Comparison of ENCODE assay signal across 20 mouse cellular contexts in genomic region chr1:185196323-185196722, GRCm38 (mm10). TPM values are rescaled to one million over a fixed set of nuclear protein-coding genes. Genes with fewer than 3 reads are reported as not detected.
DNase-seq lines count a peak whose midpoint lies in the region; ATAC-seq lines count a peak whose summit lies in the region.
"Had no signal": no experiment of that assay in that cellular context is flagged by ENCODE, and none has a peak within 500 bp of the region (broad histone marks: within the 10 kb centered on the region; RNA-seq: fewer than 3 reads in every experiment).

No protein-coding gene starts in this region.

- H3K27ac ChIP-seq in embryonic facial prominence, embryonic 12.5 days: no peak overlapping the region
- H3K27ac ChIP-seq in embryonic facial prominence, embryonic 10.5 days (replicated peaks): no peak overlapping the region
- H3K27ac ChIP-seq in neural tube, embryonic 15.5 days (replicated peaks): no peak overlapping the region
- H3K27ac ChIP-seq: forebrain, embryonic 15.5 days; heart, embryonic 13.5 days; hindbrain, embryonic 10.5 days; hindbrain, embryonic 15.5 days had no signal

- no peaks in the 10 kb centered on the region for H3K27me3 ChIP-seq in embryonic facial prominence, embryonic 12.5 days
- no peaks in the 10 kb centered on the region for H3K27me3 ChIP-seq in embryonic facial prominence, embryonic 10.5 days (replicated peaks; ENCODE audit: low read depth, poor library complexity, severe bottlenecking)
- H3K27me3 ChIP-seq in megakaryocyte, embryonic 14.5 days (replicated peaks): peaks cover 2% of the 10 kb centered on the region
- H3K27me3 ChIP-seq in neural tube, embryonic 15.5 days (replicated peaks): no peaks in the 10 kb centered on the region
- H3K27me3 ChIP-seq: forebrain, embryonic 15.5 days; hindbrain, embryonic 15.5 days had no signal

- H3K9me3 ChIP-seq in embryonic facial prominence, embryonic 12.5 days: no peaks in the 10 kb centered on the region
- no peaks in the 10 kb centered on the region for H3K9me3 ChIP-seq in embryonic facial prominence, embryonic 10.5 days
- 0 out of 2 replicates have a peak, but pooled peaks cover 4% of the 10 kb centered on the region for H3K9me3 ChIP-seq in megakaryocyte, embryonic 14.5 days
- H3K9me3 ChIP-seq in neural tube, embryonic 15.5 days (replicated peaks): no peaks in the 10 kb centered on the region
- H3K9me3 ChIP-seq: forebrain, embryonic 15.5 days; heart, embryonic 13.5 days; hindbrain, embryonic 15.5 days had no signal

- no peaks in the 10 kb centered on the region for H3K4me1 ChIP-seq in embryonic facial prominence, embryonic 12.5 days
- peaks cover 6% of the 10 kb centered on the region for H3K4me1 ChIP-seq in embryonic facial prominence, embryonic 10.5 days
- peaks cover 41% of the 10 kb centered on the region for H3K4me1 ChIP-seq in megakaryocyte, embryonic 14.5 days
- peaks cover 11% of the 10 kb centered on the region; the same call in 1 of the 2 replicates for H3K4me1 ChIP-seq in neural tube, embryonic 15.5 days

- intact Hi-C loops in left cerebral cortex, postnatal 4 days (cut with DNase I): loop anchor here (10.0 kb wide), 2 partner anchors 292 to 352 kb away; partner anchors contain the start of gene Marc2
- intact Hi-C loops in left cerebral cortex, postnatal 14 days (cut with DNase I): loop anchor here (10.0 kb wide), 2 partner anchors 302 to 372 kb away; no protein-coding TSS in a partner anchor

- H3K9ac ChIP-seq in embryonic facial prominence, embryonic 12.5 days: no peak overlapping the region
- H3K9ac ChIP-seq in neural tube, embryonic 15.5 days (replicated peaks): no peak overlapping the region
- H3K9ac ChIP-seq: forebrain, embryonic 15.5 days; heart, embryonic 13.5 days; hindbrain, embryonic 15.5 days had no signal

- H3K4me3 ChIP-seq in embryonic facial prominence, embryonic 12.5 days: no peak overlapping the region
- H3K4me3 ChIP-seq in embryonic facial prominence, embryonic 10.5 days: no peak overlapping the region
- peak overlapping the region; percentile 53 for H3K4me3 ChIP-seq in megakaryocyte, embryonic 14.5 days (replicated peaks)
- H3K4me3 ChIP-seq in neural tube, embryonic 15.5 days (replicated peaks): no peak overlapping the region
- H3K4me3 ChIP-seq: forebrain, embryonic 15.5 days; heart, embryonic 13.5 days; hindbrain, embryonic 10.5 days; hindbrain, embryonic 15.5 days had no signal

- H3K36me3 ChIP-seq in embryonic facial prominence, embryonic 12.5 days: no peaks in the 10 kb centered on the region
- H3K36me3 ChIP-seq in embryonic facial prominence, embryonic 10.5 days (replicated peaks): no peaks in the 10 kb centered on the region
- no peaks in the 10 kb centered on the region for H3K36me3 ChIP-seq in megakaryocyte, embryonic 14.5 days (replicated peaks; ENCODE audit: low read length)
- H3K36me3 ChIP-seq in neural tube, embryonic 15.5 days: no peaks in the 10 kb centered on the region
- H3K36me3 ChIP-seq: forebrain, embryonic 15.5 days; heart, embryonic 13.5 days; hindbrain, embryonic 10.5 days; hindbrain, embryonic 15.5 days had no signal

- ATAC-seq in embryonic facial prominence, embryonic 12.5 days (ENCODE audit: insufficient number of reproducible peaks, insufficient read depth, low FRiP score, low TSS enrichment): 0 out of 2 replicates have a peak, but pooled peaks have one; percentile 39
- no peak for ATAC-seq in megakaryocyte, adult 5-6 weeks (ENCODE audit: poor library complexity, severe bottlenecking)
- peak; percentile 49 for ATAC-seq in granulocyte monocyte progenitor cell, adult 5-6 weeks (replicated peaks; ENCODE audit: poor library complexity, severe bottlenecking)
- no peak for ATAC-seq in neural tube, embryonic 15.5 days (ENCODE audit: low FRiP score)
- ATAC-seq: forebrain, embryonic 15.5 days; inflammation-experienced regulatory T-cells, adult 6 months; intestine, postnatal 0 days had no signal

- no peak for DNase-seq in embryonic facial prominence, embryonic 10.5 days (ENCODE audit: low spot score)
- no peak for DNase-seq in left cerebral cortex, postnatal 4 days
- no peak for DNase-seq in left cerebral cortex, postnatal 14 days (ENCODE audit: low spot score in 2 of 2)
- DNase-seq: adrenal gland, postnatal 10 days; cerebellum, adult 18-20 months; cerebellum, adult 9-11 months; cerebellum, postnatal 36 days; gastrocnemius, postnatal 10 days; heart, postnatal 10 days had no signal

- WGBS in embryonic facial prominence, embryonic 12.5 days: 69% methylated on average over 3 of the region's 3 CpGs
- WGBS in embryonic facial prominence, embryonic 10.5 days: 80% methylated on average over 3 of the region's 3 CpGs
- 76% methylated on average over 3 of the region's 3 CpGs for WGBS in neural tube, embryonic 15.5 days

- no peak overlapping the region for H3K4me2 ChIP-seq in embryonic facial prominence, embryonic 12.5 days (replicated peaks)
- H3K4me2 ChIP-seq in neural tube, embryonic 15.5 days: no peak overlapping the region
- H3K4me2 ChIP-seq: forebrain, embryonic 15.5 days; heart, embryonic 13.5 days; hindbrain, embryonic 15.5 days had no signal

RNA-seq across cellular contexts. Expression of gene Rab3gap2, which starts 7.6 kb away (rescaled TPM):
- 22.7 and 24.3 TPM in 2 replicates for polyA plus RNA-seq in embryonic facial prominence, embryonic 12.5 days (2016; fragmentation: Nextera tagmentation; extraction: Ambion mirVana)
- 20.6 and 21.3 TPM in 2 replicates for polyA plus RNA-seq in embryonic facial prominence, embryonic 10.5 days (2016; fragmentation: Nextera tagmentation; extraction: Ambion mirVana)
- polyA plus RNA-seq in megakaryocyte, embryonic 14.5 days (2012; ENCODE audit: insufficient read depth, low replicate concordance): 11.3 and 15.4 TPM in 2 replicates
- 20.0 and 20.6 TPM in 2 replicates for total RNA-seq in megakaryocyte, adult 5-6 weeks (2015)
- total RNA-seq in megakaryocyte, adult 5-6 weeks (2017): 25.7 and 29.1 TPM in 2 replicates
- total RNA-seq in granulocyte monocyte progenitor cell, adult 5-6 weeks (2014; fragmentation: Nextera tagmentation): 51.7 and 54.4 TPM in 2 replicates
- total RNA-seq in granulocyte monocyte progenitor cell, adult 5-6 weeks (2017): 58.0 and 59.6 TPM in 2 replicates
- total RNA-seq in left cerebral cortex, postnatal 4 days (2021): 10 to 100 TPM; 51.9 to 52.7 TPM
- total RNA-seq in left cerebral cortex, postnatal 14 days (2021): 10 to 100 TPM; 65.2 to 71.2 TPM
- 23.8 and 24.5 TPM in 2 replicates for polyA plus RNA-seq in neural tube, embryonic 15.5 days (2015; fragmentation: Nextera tagmentation; extraction: Ambion mirVana)

Comparison
In these comparisons a context has a peak if more than half of its experiments do, and no peak if none do; other contexts are left out.
1. ATAC-seq: peak in embryonic facial prominence, embryonic 12.5 days (single experiment) and granulocyte monocyte progenitor cell, adult 5-6 weeks (single experiment); none in megakaryocyte, adult 5-6 weeks (single experiment) and neural tube, embryonic 15.5 days (single experiment).